Mouse (Mus musculus) brain, embryonic 14.5 days (tissue): Measurements from ENCODE around the gene Scamp3.

ENCODE experiments used
- CTCF ChIP-seq: fragments of 200-500 bp; IDR thresholded peaks from 2 replicates; pipeline ENCODE4 v1.5.1; 2012; ENCODE audit warnings: inconsistent platforms, mild to moderate bottlenecking, moderate library complexity, borderline replicate concordance; ENCODE audit not compliant: insufficient read depth, insufficient read length; ENCODE audit errors: extremely low read depth
- POLR2A ChIP-seq: fragments of 200-500 bp; IDR thresholded peaks from 2 replicates; pipeline ENCODE4 v1.6.1; 2012; ENCODE audit warnings: mild to moderate bottlenecking, inconsistent platforms, borderline replicate concordance; ENCODE audit not compliant: poor library complexity, insufficient read depth, insufficient read length, severe bottlenecking; ENCODE audit errors: extremely low read depth

DNA sequence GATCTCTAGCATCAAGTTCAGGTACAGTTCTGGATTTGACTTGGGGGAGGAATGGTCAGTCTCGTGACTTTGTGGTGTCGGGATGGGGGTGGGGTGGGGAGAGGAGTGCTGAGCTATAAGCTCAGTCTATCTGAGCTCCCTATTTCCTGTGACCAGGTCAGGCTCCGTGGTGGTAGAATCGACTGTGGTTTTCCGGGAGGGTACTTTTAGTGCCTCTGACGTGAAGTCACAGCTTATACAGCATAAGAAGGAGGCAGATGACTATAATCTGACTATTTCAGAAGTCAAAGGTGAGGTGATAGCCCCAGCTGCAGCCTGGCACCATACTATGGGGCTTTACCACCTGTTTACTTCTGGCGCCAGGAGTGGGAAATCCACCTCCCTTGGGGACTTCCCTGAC is 54.1 kb downstream of the Scamp3 start:
- TF ChIP-seq POLR2A, result no peak
- TF ChIP-seq CTCF, result no peak
